ENCODE assay signal across 1 mouse cellular context in genomic region chr11:76628613-76629012, GRCm38 (mm10).
TF ChIP-seq lines count a peak whose summit lies in the region.

No protein-coding gene starts in this region.

TF ChIP-seq in MEL, 35 proteins besides CTCF, POLR2A, EP300 and RAD21 (continued from another document):
- TF ChIP-seq GATA1 (IDR thresholded peaks at IDR 0.05; ENCODE audit: low read depth, low read length) (peak; percentile 99), ZMIZ1 (IDR thresholded peaks at IDR 0.05; ENCODE audit: low read depth, low read length) (no peak), NRF1 (IDR thresholded peaks at IDR 0.05; ENCODE audit: insufficient read depth, low read depth, low read length, poor library complexity, severe bottlenecking) (no peak), ZKSCAN1 (IDR thresholded peaks at IDR 0.05; ENCODE audit: low read depth, low read length) (no peak), MEF2A (IDR thresholded peaks at IDR 0.05; ENCODE audit: extremely low read depth, insufficient replicate concordance, low read depth, low read length, poor library complexity, severe bottlenecking) (no peak), USF1 (IDR thresholded peaks at IDR 0.05; ENCODE audit: low read depth, low read length) (no peak), HCFC1 (IDR thresholded peaks at IDR 0.05; ENCODE audit: low read depth, low read length) (no peak), POLR2AphosphoS2 (IDR thresholded peaks at IDR 0.05; ENCODE audit: low read length) (no peak), TBP (IDR thresholded peaks at IDR 0.05; ENCODE audit: low read depth, low read length) (peak; percentile 76), RCOR1 (IDR thresholded peaks at IDR 0.05; ENCODE audit: low read depth, low read length) (peak; percentile 99), BHLHE40 (IDR thresholded peaks at IDR 0.05; ENCODE audit: borderline replicate concordance, low read depth, low read length) (peak; percentile 59; the same call in 1 of the 2 replicates), SMC3 (IDR thresholded peaks at IDR 0.05; ENCODE audit: low read depth, low read length) (no peak), KAT2A (conservative IDR thresholded peaks at IDR 0.05; ENCODE audit: low read depth, low read length) (no peak), TCF12 (IDR thresholded peaks at IDR 0.05; ENCODE audit: low read depth, low read length) (peak; percentile 92), GABPA (IDR thresholded peaks at IDR 0.05; ENCODE audit: low read depth, low read length) (no peak), MYC (IDR thresholded peaks at IDR 0.05; ENCODE audit: low read depth, low read length) (0 out of 2 replicates have a peak, but pooled peaks have one; percentile 23), SIN3A (IDR thresholded peaks at IDR 0.05; ENCODE audit: low read length) (peak; percentile 82), USF2 (IDR thresholded peaks at IDR 0.05; ENCODE audit: borderline replicate concordance in 1 of 2, insufficient read depth in 1 of 2, low read depth in 1 of 2, low read length in 2 of 2) (no peak), TAL1 (IDR thresholded peaks at IDR 0.05; ENCODE audit: low read length) (peak; percentile 56), NELFE (IDR thresholded peaks at IDR 0.05; ENCODE audit: low read depth, low read length) (no peak), MAZ (IDR thresholded peaks at IDR 0.05; ENCODE audit: low read depth, low read length) (no peak), ELF1 (IDR thresholded peaks at IDR 0.05; ENCODE audit: low read depth, low read length) (peak; percentile 72; the same call in 1 of the 2 replicates), MYB (IDR thresholded peaks at IDR 0.05; ENCODE audit: low read depth, low read length) (no peak), MAX (IDR thresholded peaks at IDR 0.05; ENCODE audit: low read length) (no peak), CHD2 (IDR thresholded peaks at IDR 0.05; ENCODE audit: low read length) (no peak), ZC3H11A (IDR thresholded peaks at IDR 0.05; ENCODE audit: low read depth, low read length) (no peak)
